ENCODE assay signal across 24 mouse cellular contexts in the genomic region with DNA sequence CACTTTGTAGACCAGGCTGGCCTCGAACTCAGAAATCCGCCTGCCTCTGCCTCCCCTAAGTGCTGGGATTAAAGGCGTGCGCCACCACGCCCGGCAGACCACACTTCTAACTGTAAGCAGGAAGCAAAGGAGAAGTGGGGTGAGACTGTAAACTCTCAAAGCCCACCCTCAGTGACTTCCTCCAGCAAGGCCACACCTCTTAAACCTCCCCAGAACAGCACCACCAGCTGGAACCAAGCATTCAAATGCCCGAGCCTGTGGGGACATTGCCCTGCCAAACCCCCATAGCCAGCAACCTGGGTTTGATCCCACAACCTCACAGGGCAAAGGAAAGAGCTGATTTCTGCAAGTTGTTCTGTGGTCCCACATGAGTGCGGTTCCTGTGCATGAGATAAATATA. TPM values are rescaled to one million over a fixed set of nuclear protein-coding genes. Genes with fewer than 3 reads are reported as not detected.
DNase-seq lines count a peak whose midpoint lies in the region; ATAC-seq and TF ChIP-seq lines count a peak whose summit lies in the region.
"Had no signal": no experiment of that assay in that cellular context is flagged by ENCODE, and none has a peak within 500 bp of the region (broad histone marks: within the 10 kb centered on the region; RNA-seq: fewer than 3 reads in every experiment).

No protein-coding gene starts in this region.

- H3K27ac ChIP-seq in MEL (ENCODE audit: control insufficient read depth, low read depth, low read length), result no peak overlapping the region
- H3K27ac ChIP-seq: embryonic facial prominence, embryonic 10.5 days; embryonic facial prominence, embryonic 12.5 days; forebrain, embryonic 13.5 days; forebrain, embryonic 15.5 days had no signal

- H3K79me2 ChIP-seq in MEL (ENCODE audit: control insufficient read depth, insufficient read depth, low read length, poor library complexity), result no peaks in the 10 kb centered on the region

- no peak overlapping the region for H3K9ac ChIP-seq in MEL (ENCODE audit: control insufficient read depth, low read depth, low read length, poor library complexity, severe bottlenecking)
- H3K9ac ChIP-seq: embryonic facial prominence, embryonic 12.5 days; forebrain, embryonic 13.5 days; forebrain, embryonic 15.5 days; forebrain, postnatal 0 days had no signal

- no peak overlapping the region for H3K4me3 ChIP-seq in MEL (ENCODE audit: control insufficient read depth in 1 of 2, insufficient read depth in 1 of 2, low read depth in 2 of 2, low read length in 2 of 2)
- H3K4me3 ChIP-seq: embryonic facial prominence, embryonic 10.5 days; embryonic facial prominence, embryonic 12.5 days; forebrain, embryonic 13.5 days; forebrain, embryonic 15.5 days had no signal

- no peak for TF ChIP-seq POLR2A in MEL (IDR thresholded peaks at IDR 0.05; ENCODE audit: control insufficient read depth in 1 of 2, insufficient read depth in 1 of 2, low read depth in 1 of 2, low read length in 2 of 2, poor library complexity in 1 of 2)

- TF ChIP-seq CTCF in MEL (IDR thresholded peaks at IDR 0.05 in 2 of 3, conservative IDR thresholded peaks at IDR 0.05 in 1 of 3; ENCODE audit: control insufficient read depth in 1 of 3, insufficient read depth in 1 of 3, low read depth in 2 of 3, low read length in 3 of 3, poor library complexity in 1 of 3, severe bottlenecking in 1 of 3), result no peak

- intact Hi-C loops in heart, postnatal 10 days (cut with DNase I), result no loop called here

- TF ChIP-seq RAD21 in MEL (IDR thresholded peaks at IDR 0.05; ENCODE audit: low read depth, low read length), result no peak

- peaks cover 0 to 4% of the 10 kb centered on the region in 2 experiments; a peak in 3 of 4 replicates for H3K27me3 ChIP-seq in MEL (ENCODE audit: control insufficient read depth in 1 of 2, insufficient read depth in 2 of 2, low read length in 2 of 2)
- H3K27me3 ChIP-seq: CH12.LX; embryonic facial prominence, embryonic 12.5 days; forebrain, embryonic 13.5 days; forebrain, embryonic 15.5 days had no signal

- H3K36me3 ChIP-seq in MEL (ENCODE audit: control insufficient read depth in 1 of 2, insufficient read depth in 2 of 2, low read length in 2 of 2), result peaks cover 0 to 7% of the 10 kb centered on the region in 2 experiments; a peak in 2 of 4 replicates
- H3K36me3 ChIP-seq: embryonic facial prominence, embryonic 10.5 days; embryonic facial prominence, embryonic 12.5 days; forebrain, embryonic 15.5 days; G1E had no signal

- no peak for TF ChIP-seq EP300 in MEL (IDR thresholded peaks at IDR 0.05; ENCODE audit: low read depth in 1 of 2, low read length in 2 of 2)

- peak; percentile 40; the same call in 1 of the 2 replicates for ATAC-seq in megakaryocyte progenitor cell, adult 5-6 weeks (replicated peaks; ENCODE audit: poor library complexity)
- ATAC-seq: activated CD4-positive, CD25-positive, alpha-beta regulatory T cell, adult 4 months; CD4-positive, CD25-positive, alpha-beta regulatory T cell, adult 4 months; forebrain, embryonic 13.5 days; forebrain, embryonic 15.5 days; forebrain, postnatal 0 days had no signal

- peaks cover 2 to 12% of the 10 kb centered on the region in 2 experiments; a peak in 3 of 4 replicates for H3K4me1 ChIP-seq in MEL (ENCODE audit: control insufficient read depth in 1 of 2, insufficient read depth in 2 of 2, low read length in 2 of 2)
- H3K4me1 ChIP-seq: forebrain, embryonic 15.5 days had no signal

- DNase-seq in heart, adult 11 months, result peak; percentile 76
- DNase-seq in heart, postnatal 10 days, result no peak
- peak; percentile 36 for DNase-seq in MEL (ENCODE audit: low read depth, low spot score)
- no peak for DNase-seq in adrenal gland, adult (ENCODE audit: inconsistent age in 2 of 2, low spot score in 1 of 2)
- DNase-seq in left cerebral cortex, adult 11 months (ENCODE audit: low spot score), result no peak
- DNase-seq: adrenal gland, adult 2 months; adrenal gland, postnatal 10 days; adrenal gland, postnatal 25 days; B cell, adult 2 months; cerebellum, adult 11-12 months; cerebellum, adult 2 months; cerebellum, adult 9-10 months; cerebellum, postnatal 10 days; cerebellum, postnatal 25 days; forebrain, postnatal 0 days had no signal

- no peaks in the 10 kb centered on the region for H3K9me3 ChIP-seq in MEL (replicated peaks; ENCODE audit: insufficient read depth, low read length)
- H3K9me3 ChIP-seq: embryonic facial prominence, embryonic 10.5 days; embryonic facial prominence, embryonic 12.5 days; forebrain, embryonic 13.5 days; forebrain, embryonic 15.5 days; G1E had no signal

TF ChIP-seq in MEL, 35 proteins besides CTCF, POLR2A, EP300 and RAD21:
- no peak for TF ChIP-seq CHD2 (IDR thresholded peaks at IDR 0.05; ENCODE audit: low read length)
- no peak for TF ChIP-seq SMC3 (IDR thresholded peaks at IDR 0.05; ENCODE audit: low read depth, low read length)
- TF ChIP-seq MEF2A (IDR thresholded peaks at IDR 0.05; ENCODE audit: extremely low read depth, insufficient replicate concordance, low read depth, low read length, poor library complexity, severe bottlenecking), result no peak
- TF ChIP-seq POLR2AphosphoS5 (IDR thresholded peaks at IDR 0.05; ENCODE audit: borderline replicate concordance, low read depth, low read length), result no peak
- TF ChIP-seq UBTF (IDR thresholded peaks at IDR 0.05; ENCODE audit: borderline replicate concordance, insufficient read depth, low read depth, low read length), result no peak

RNA-seq across cellular contexts. Expression of a gene that starts 42.1 kb away (rescaled TPM):
- total RNA-seq in heart, postnatal 10 days (2021), result 100 to 1,000 TPM; 336 to 360 TPM
- 126 and 171 TPM in 2 replicates for total RNA-seq in MEL (2012; rRNA removed)
- 100 to 1,000 TPM; 342 to 437 TPM for polyA plus RNA-seq in MEL (2012; ENCODE audit: insufficient read depth in 1 of 2, insufficient read length in 2 of 2, low read depth in 1 of 2, low replicate concordance in 2 of 2, missing spikeins in 1 of 2)
- 914 and 949 TPM in 2 replicates for total RNA-seq in megakaryocyte progenitor cell, adult 5-6 weeks (2015)
- 277 and 390 TPM in 2 replicates for total RNA-seq in megakaryocyte progenitor cell, adult 5-6 weeks (2017)

Comparison
In these comparisons a context has a peak if more than half of its experiments do, and no peak if none do; other contexts are left out.
1. DNase-seq: peak in heart, adult 11 months (single experiment) and MEL (single experiment); none in heart, postnatal 10 days (0 of 2), adrenal gland, adult (0 of 2) and left cerebral cortex, adult 11 months (single experiment).